Mouse (Mus musculus) intestine, embryonic 15.5 days (tissue): Measurements from ENCODE around the gene Fbxo36. TPM values are rescaled to one million over a fixed set of nuclear protein-coding genes. Genes with fewer than 3 reads are reported as not detected.

ENCODE experiments used
- ATAC-seq: fragments of 200-750 bp; cut with Nextera tagmentation; 2 replicates; pipeline ENCODE4 v1.8.0; 2017; ENCODE audit warnings: moderate TSS enrichment, moderate library complexity
- H3K27ac ChIP-seq: fragments of 300-500 bp; sonication (generic); 2 replicates; pipeline ENCODE4 v1.5.1; 2015; ENCODE audit warnings: mild to moderate bottlenecking, inconsistent platforms
- H3K27me3 ChIP-seq: fragments of 300-500 bp; sonication (generic); replicated peaks from 2 replicates; pipeline ENCODE4 v1.6.1; 2015; ENCODE audit warnings: inconsistent platforms
- H3K36me3 ChIP-seq: fragments of 300-500 bp; sonication (generic); 2 replicates; pipeline ENCODE4 v1.6.1; 2015; ENCODE audit warnings: inconsistent platforms
- H3K4me1 ChIP-seq: fragments of 300-500 bp; sonication (generic); replicated peaks from 2 replicates; pipeline ENCODE4 v1.6.1; 2015; ENCODE audit warnings: inconsistent platforms
- H3K4me2 ChIP-seq: fragments of 300-500 bp; sonication (generic); replicated peaks from 2 replicates; pipeline ENCODE4 v1.6.1; 2015; ENCODE audit warnings: mild to moderate bottlenecking, inconsistent platforms
- H3K4me3 ChIP-seq: fragments of 300-500 bp; sonication (generic); replicated peaks from 2 replicates; pipeline ENCODE4 v1.5.1; 2015; ENCODE audit warnings: inconsistent platforms
- H3K9ac ChIP-seq: fragments of 300-500 bp; sonication (generic); 2 replicates; pipeline ENCODE4 v1.6.1; 2015; ENCODE audit warnings: inconsistent platforms
- H3K9me3 ChIP-seq: fragments of 300-500 bp; sonication (generic); 2 replicates; pipeline ENCODE4 v1.6.1; 2016; ENCODE audit warnings: inconsistent platforms
- WGBS: fragments of 180-500 bp; shearing (Covaris S2); methylation state at CpG from one replicate; pipeline ENCODE4 v1.1.7; 2015; 5-methylcytosine and 5-hydroxymethylcytosine counted together
- polyA plus RNA-seq: library from polyadenylated mRNA; unstranded; fragments of >200 nt; fragmentation: Nextera tagmentation; extraction: Ambion mirVana; gene quantifications from 2 replicates; pipeline ENCODE4 v1.2.1, GENCODE M21; 2015

Gene Fbxo36
- polyA plus RNA-seq, 1 experiment from 2014 or later, result 12.3 TPM

DNA sequence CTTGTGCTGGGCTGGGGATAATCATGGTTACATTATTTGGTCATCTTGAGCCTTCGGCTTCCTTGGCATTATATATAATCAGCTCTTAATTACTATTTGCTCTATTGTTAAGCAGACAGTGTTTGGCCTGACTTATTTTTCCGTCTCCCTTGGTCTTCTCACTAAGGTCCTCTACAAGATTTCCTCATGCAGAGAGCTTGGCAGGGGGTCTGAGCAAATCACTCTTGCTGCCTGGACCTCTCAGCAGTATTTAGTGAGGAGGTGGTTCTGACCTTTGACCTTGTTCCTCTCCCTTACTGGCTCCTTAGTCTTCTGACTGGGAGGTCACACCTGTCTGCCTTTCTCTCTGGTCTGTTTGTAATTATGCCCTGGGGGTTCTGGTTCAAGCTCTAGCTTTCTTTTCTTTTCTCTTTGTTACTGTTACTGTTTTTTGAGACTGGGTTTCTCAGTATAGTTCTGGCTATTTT is 42.5 kb downstream of the Fbxo36 start:
- Histone ChIP-seq H3K4me3 (no peak overlapping the region), H3K9me3 (no peaks in the 10 kb centered on the region), H3K27me3 (no peaks in the 10 kb centered on the region), H3K36me3 (no peaks in the 10 kb centered on the region), H3K4me1 (no peaks in the 10 kb centered on the region), H3K4me2 (no peak overlapping the region), H3K27ac (no peak overlapping the region), H3K9ac (no peak overlapping the region)
- ATAC-seq, result no peak
- WGBS, result 76% methylated on average over 2 of the region's 2 CpGs

DNA sequence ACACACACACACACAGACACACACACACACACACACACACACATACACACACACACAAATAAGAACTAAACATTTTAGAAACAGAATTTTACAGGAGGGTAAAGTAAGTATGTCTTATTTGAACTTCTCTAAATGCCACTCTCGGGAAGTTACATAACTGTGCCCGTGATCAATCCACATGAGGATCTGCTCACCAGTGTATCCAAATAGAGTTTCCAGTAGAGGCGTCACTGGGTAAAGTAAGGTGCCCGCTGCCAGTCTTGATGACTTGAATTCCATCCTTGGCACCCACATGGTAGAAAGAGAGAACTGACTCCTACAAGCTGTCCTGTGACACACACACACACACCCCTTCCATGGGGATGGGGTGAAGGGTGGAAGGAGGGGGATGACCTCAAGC is 43.3 kb downstream of the Fbxo36 start:
- Histone ChIP-seq H3K4me1 (no peaks in the 10 kb centered on the region), H3K9ac (no peak overlapping the region), H3K4me3 (no peak overlapping the region), H3K27me3 (no peaks in the 10 kb centered on the region), H3K27ac (no peak overlapping the region), H3K36me3 (no peaks in the 10 kb centered on the region), H3K9me3 (no peaks in the 10 kb centered on the region), H3K4me2 (no peak overlapping the region)
- WGBS, result 92% methylated on average over 4 of the region's 4 CpGs
- ATAC-seq, result no peak

DNA sequence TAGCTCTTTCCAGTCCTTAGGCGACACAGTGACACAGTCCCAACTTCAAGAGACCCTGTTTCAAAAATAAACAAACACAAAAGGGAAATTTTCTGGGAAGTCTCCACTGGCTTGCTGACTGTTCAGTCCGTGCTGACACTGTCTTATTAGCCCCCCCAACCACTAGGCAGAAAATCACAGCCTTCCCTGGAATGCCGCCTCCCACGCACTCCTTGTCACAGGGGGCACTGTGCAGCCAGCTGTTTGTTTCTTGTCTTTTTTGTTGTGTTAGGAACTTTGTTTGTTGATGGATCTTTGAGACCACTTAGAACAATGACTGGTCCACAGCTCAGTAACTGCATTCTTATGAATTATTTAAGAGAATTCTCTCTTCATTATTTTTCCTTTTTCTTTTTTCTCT is 44.2 kb downstream of the Fbxo36 start:
- whole genome bisulfite sequencing, result 73% methylated on average over 4 of the region's 4 CpGs
- no peak overlapping the region for H3K4me3 ChIP-seq

DNA sequence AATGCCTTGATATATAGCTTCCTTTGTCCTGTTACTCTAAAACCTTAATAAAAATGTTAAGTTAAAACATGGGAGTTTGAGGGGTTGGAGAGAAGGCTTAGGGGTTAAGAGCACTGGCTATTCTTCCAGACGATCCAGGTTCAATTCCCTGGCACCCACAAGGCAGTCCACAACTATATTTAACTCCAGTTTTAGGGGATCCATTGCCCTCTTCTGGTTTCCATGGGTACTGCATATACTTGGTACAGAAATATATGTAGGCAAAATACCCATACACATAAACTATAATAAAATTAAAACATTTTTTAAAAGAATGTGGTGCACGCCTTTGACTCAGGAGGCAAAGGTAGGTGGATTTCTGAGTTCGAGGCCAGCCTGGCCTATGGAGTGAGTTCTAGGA is 45.5 kb downstream of the Fbxo36 start:
- H3K9ac ChIP-seq, result no peak overlapping the region
- 81% methylated on average over 3 of the region's 3 CpGs for WGBS

More for the DNA sequence above, 44.2 kb downstream of the Fbxo36 start:
- H3K4me1 ChIP-seq, result no peaks in the 10 kb centered on the region
- no peaks in the 10 kb centered on the region for H3K27me3 ChIP-seq
- H3K9ac ChIP-seq, result no peak overlapping the region
- ATAC-seq, result no peak
- no peak overlapping the region for H3K27ac ChIP-seq
- no peaks in the 10 kb centered on the region for H3K9me3 ChIP-seq
- no peak overlapping the region for H3K4me2 ChIP-seq
- no peaks in the 10 kb centered on the region for H3K36me3 ChIP-seq

DNA sequence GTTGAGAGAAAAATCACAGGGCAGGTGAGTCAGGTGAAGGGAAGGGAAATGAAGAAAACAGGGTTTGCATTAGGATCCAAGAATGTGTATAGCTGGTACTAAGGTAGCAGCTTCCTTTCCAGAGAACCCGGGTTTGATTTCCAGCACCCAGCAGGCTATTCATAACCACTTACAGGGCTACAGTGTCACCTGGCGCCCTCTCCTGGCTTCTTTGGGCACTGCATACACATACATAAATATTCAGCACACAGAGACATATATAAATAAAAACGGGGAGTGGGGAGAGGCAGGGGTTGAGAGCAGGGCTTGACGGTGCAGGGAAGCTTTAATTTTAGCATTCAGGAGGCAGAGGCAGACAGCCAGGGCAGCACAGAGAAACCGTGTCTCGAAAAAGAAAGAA is 46.3 kb downstream of the Fbxo36 start:
- H3K4me1 ChIP-seq, result no peaks in the 10 kb centered on the region
- no peaks in the 10 kb centered on the region for H3K9me3 ChIP-seq
- no peak overlapping the region for H3K27ac ChIP-seq
- no peaks in the 10 kb centered on the region for H3K27me3 ChIP-seq
- ATAC-seq, result no peak
- no peaks in the 10 kb centered on the region for H3K36me3 ChIP-seq
- H3K4me3 ChIP-seq, result no peak overlapping the region
- WGBS, result 85% methylated on average over 6 of the region's 6 CpGs
- no peak overlapping the region for H3K4me2 ChIP-seq
- H3K9ac ChIP-seq, result no peak overlapping the region

More for the DNA sequence above, 45.5 kb downstream of the Fbxo36 start:
- H3K4me1 ChIP-seq, result no peaks in the 10 kb centered on the region
- ATAC-seq, result no peak
- no peak overlapping the region for H3K27ac ChIP-seq
- no peak overlapping the region for H3K4me3 ChIP-seq
- H3K27me3 ChIP-seq, result no peaks in the 10 kb centered on the region
- H3K4me2 ChIP-seq, result no peak overlapping the region
- no peaks in the 10 kb centered on the region for H3K36me3 ChIP-seq
- H3K9me3 ChIP-seq, result no peaks in the 10 kb centered on the region

DNA sequence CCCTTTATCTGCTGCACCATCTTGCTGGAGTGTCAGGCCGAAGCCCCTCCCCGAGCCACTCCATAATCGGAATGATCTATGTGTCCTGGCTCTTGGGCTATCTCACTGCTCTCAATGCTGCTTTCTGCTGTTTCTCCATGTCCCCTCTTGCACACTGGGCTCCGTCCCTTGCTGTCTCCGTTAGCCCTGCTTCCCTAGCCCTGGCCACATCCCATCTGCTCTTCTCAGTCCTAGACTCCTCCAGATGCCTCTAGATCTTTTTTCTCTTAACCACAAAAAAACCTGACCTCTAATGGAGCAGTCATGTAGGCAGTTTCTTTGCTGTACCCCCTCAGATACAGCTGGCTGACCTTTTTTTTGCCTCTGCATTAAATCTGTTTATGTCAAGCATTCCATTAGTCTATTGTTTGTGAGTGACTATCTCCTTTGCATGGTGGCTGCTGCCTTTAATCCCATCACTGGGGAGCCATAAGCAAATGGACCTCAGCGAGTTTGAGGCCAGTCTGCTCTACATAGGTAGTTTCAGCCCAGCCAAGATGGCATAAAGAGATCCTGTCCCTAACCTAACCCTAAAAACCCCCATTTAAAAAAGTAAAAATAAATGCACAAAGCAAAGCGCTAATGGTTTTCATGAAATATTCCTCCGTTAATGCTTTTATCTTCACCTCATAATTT is 49.8 kb downstream of the Fbxo36 start:
- no peak overlapping the region for H3K4me3 ChIP-seq
- H3K9me3 ChIP-seq, result no peaks in the 10 kb centered on the region
- no peak overlapping the region for H3K9ac ChIP-seq
- no peaks in the 10 kb centered on the region for H3K36me3 ChIP-seq
- H3K4me2 ChIP-seq, result no peak overlapping the region
- H3K27ac ChIP-seq, result no peak overlapping the region
- ATAC-seq, result no peak
- WGBS, result 62% methylated on average over 8 of the region's 8 CpGs
- no peaks in the 10 kb centered on the region for H3K4me1 ChIP-seq
- no peaks in the 10 kb centered on the region for H3K27me3 ChIP-seq

DNA sequence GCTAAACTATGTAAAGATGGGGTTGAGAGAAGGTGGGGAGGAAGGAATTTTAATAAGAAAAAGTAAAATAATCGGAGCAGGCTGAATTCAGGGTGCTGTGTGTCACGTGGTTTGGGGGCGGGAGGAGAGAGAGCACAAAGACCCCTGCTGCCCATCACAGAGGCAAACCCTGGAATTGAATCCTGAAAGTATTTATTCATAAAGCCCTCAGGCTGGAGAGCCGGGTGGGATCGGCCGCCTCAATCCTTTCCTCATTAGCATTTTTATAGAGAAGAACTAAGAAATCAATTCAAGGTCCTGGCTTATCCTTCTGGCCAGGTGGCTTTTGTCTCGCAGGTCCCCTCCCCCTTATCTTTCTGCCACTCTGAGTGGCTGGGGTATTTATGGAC is 50.4 kb downstream of the Fbxo36 start:
- no peaks in the 10 kb centered on the region for H3K36me3 ChIP-seq
- H3K9ac ChIP-seq, result no peak overlapping the region
- no peak overlapping the region for H3K27ac ChIP-seq
- no peaks in the 10 kb centered on the region for H3K4me1 ChIP-seq
- no peak overlapping the region for H3K4me2 ChIP-seq
- H3K4me3 ChIP-seq, result no peak overlapping the region
- H3K27me3 ChIP-seq, result no peaks in the 10 kb centered on the region
- no peaks in the 10 kb centered on the region for H3K9me3 ChIP-seq
- 48% methylated on average over 7 of the region's 7 CpGs for WGBS
- ATAC-seq, result no peak

DNA sequence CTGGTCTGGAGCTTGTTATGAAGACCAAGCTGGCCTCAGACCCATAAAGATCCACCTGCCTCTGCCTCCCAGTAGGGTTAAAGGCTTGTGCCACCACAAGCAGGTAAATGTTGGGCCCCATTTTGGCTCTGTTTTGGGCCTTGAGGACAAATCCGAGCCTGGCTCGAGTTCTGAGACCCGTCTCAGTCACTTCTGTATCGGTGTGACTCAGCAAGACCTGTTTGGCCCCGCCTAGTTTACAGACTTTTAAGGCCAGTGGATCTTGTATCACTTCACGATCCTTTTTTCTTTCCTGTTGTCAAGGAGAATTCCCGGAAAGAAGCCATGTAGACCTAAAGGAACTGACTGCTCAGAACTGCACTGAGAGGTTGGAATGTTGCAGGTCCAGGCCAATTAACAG is 50.9 kb downstream of the Fbxo36 start:
- no peaks in the 10 kb centered on the region for H3K36me3 ChIP-seq
- ATAC-seq, result no peak
- H3K4me3 ChIP-seq, result no peak overlapping the region
- no peaks in the 10 kb centered on the region for H3K9me3 ChIP-seq
- no peak overlapping the region for H3K9ac ChIP-seq
- 66% methylated on average over 7 of the region's 7 CpGs for WGBS
- H3K4me1 ChIP-seq, result no peaks in the 10 kb centered on the region
- no peak overlapping the region for H3K4me2 ChIP-seq
- no peak overlapping the region for H3K27ac ChIP-seq
- no peaks in the 10 kb centered on the region for H3K27me3 ChIP-seq

DNA sequence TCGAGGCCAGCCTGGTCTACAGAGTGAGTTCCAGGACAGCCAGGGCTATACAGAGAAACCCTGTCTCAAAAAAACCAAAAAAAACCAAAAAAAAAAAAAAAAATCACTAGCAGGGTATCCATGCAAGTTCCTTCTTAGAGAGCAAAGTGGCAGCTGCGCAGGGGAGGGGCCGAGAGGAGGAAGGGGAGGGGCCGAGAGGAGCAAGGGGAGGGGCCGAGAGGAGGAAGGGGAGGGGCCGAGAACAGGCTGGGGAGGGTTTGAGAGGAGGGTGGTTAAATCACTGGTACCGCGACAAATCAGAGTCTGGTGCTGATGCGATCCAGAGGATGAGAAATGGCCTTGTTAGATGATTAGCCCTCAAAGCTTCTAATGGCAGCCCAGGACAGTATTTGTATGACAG is 52.1 kb downstream of the Fbxo36 start:
- Histone ChIP-seq H3K9ac (no peak overlapping the region), H3K9me3 (no peaks in the 10 kb centered on the region), H3K27me3 (no peaks in the 10 kb centered on the region), H3K27ac (no peak overlapping the region), H3K36me3 (no peaks in the 10 kb centered on the region), H3K4me1 (no peaks in the 10 kb centered on the region), H3K4me3 (no peak overlapping the region), H3K4me2 (no peak overlapping the region)
- 89% methylated on average over 9 of the region's 9 CpGs for WGBS
- ATAC-seq, result no peak

DNA sequence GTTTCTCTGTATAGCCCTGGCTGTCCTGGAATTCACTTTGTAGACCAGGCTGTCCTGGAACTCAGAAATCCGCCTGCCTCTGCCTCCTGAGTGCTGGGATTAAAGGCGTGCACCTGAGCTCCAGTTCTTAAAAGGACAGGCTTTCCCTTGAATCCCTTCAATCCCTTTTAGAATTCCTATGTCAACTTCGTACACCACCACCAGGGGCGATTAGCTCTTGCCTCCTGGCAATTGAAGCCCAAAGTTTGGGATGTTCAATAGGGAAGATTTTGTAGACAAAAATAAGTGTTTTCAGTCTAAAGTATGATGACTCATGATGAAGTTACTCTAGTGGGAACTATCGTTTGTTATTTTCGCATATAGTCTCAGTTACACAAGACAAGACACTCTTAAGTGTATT is 57.7 kb downstream of the Fbxo36 start:
- Histone ChIP-seq H3K36me3 (no peaks in the 10 kb centered on the region), H3K27me3 (no peaks in the 10 kb centered on the region), H3K9me3 (no peaks in the 10 kb centered on the region), H3K4me1 (no peaks in the 10 kb centered on the region), H3K4me2 (no peak overlapping the region), H3K9ac (no peak overlapping the region), H3K4me3 (no peak overlapping the region), H3K27ac (no peak overlapping the region)
- ATAC-seq, result no peak
- WGBS, result 89% methylated on average over 6 of the region's 6 CpGs

DNA sequence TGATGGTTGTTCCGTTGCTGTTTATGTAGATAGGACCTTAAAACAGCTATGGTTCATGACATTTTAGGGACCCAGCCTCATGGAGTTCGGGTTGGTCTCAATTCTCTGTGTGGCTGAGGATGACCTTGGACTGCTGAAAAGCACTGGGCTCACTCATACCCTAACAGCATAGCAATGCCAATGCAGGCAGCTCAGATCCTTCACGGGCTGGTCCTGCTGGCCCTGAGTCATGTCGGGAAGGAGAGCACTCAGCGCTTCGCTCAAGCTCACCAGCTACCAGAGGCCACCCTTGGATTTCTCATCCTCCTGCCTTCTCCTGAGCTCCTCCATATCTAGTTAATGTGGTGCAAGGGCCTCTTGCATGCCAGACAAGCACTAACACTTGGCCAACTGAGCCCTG is 59.5 kb downstream of the Fbxo36 start:
- no peaks in the 10 kb centered on the region for H3K27me3 ChIP-seq
- ATAC-seq, result no peak
- 90% methylated on average over 6 of the region's 6 CpGs for WGBS
- H3K9me3 ChIP-seq, result no peaks in the 10 kb centered on the region
- H3K27ac ChIP-seq, result no peak overlapping the region
- H3K4me2 ChIP-seq, result no peak overlapping the region
- no peaks in the 10 kb centered on the region for H3K4me1 ChIP-seq
- H3K9ac ChIP-seq, result no peak overlapping the region
- no peak overlapping the region for H3K4me3 ChIP-seq
- no peaks in the 10 kb centered on the region for H3K36me3 ChIP-seq

DNA sequence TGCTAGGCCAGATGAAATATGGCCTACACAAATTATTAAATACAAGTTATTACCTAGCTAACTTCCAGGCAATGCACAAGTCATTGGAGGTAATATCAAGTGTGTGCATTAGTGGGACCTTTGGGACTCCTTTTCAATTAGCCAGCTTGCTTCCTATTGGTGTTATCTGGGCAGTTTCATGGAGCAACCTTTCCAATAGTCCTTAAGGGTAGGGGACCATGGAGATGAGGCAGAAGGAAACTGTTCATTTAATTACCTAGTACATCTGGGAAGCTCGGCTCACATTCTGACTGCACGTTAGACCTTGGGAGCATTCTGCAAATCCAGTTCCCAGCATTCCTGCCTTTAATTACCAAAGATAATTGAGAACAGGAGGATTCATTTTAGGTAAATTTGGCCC is 64.8 kb downstream of the Fbxo36 start:
- Histone ChIP-seq H3K9ac (no peak overlapping the region), H3K36me3 (no peaks in the 10 kb centered on the region), H3K27me3 (no peaks in the 10 kb centered on the region), H3K27ac (no peak overlapping the region), H3K4me3 (no peak overlapping the region), H3K4me2 (no peak overlapping the region), H3K4me1 (no peaks in the 10 kb centered on the region), H3K9me3 (no peaks in the 10 kb centered on the region)
- 90% methylated on average over 2 of the region's 2 CpGs for WGBS
- ATAC-seq, result no peak

DNA sequence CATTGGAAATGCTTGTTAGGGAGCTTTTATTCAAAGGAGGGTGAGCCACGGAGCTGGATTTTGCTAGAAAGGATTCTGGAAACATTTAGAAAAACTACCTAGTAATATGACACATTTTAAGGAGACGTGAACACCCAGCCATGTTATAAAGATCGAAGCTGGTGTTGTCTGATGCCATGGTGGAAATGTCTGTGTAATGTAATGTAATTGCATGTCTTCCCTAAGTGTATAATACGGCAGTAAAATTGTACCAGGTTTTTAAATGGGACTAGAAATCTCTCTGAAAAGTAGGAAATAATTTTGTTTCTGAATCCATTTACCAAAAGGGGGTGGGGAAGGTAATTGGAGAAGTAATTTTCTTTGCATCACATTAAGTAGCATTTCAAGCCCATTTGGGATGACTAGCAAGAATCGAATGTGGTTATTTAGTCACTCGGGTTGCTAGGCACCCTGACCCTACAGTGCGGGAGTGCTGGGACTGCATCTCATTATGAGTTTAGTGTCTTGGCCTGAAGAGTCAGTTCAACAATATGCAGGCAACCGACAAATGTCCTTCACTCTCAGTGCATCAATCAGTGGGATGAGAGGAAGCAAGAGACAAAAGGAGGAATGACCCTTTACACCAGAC is 70.7 kb downstream of the Fbxo36 start:
- no peak for ATAC-seq
- no peak overlapping the region for H3K4me2 ChIP-seq

More for the DNA sequence above, 70.7 kb downstream of the Fbxo36 start:
- 76% methylated on average over 8 of the region's 8 CpGs for WGBS
- Histone ChIP-seq H3K27ac (no peak overlapping the region), H3K27me3 (no peaks in the 10 kb centered on the region), H3K9ac (no peak overlapping the region), H3K36me3 (no peaks in the 10 kb centered on the region), H3K4me1 (no peaks in the 10 kb centered on the region), H3K4me3 (no peak overlapping the region), H3K9me3 (no peaks in the 10 kb centered on the region)
